Mouse (Mus musculus) stomach, postnatal 0 days (tissue): ENCODE measurements around the gene Pgd.

ENCODE experiments used
- CTCF ChIP-seq: IDR thresholded peaks from 2 replicates; pipeline ENCODE4 v1.5.1; 2016; ENCODE audit warnings: antibody characterized with exemption, low read depth, mild to moderate bottlenecking, moderate library complexity
- EP300 ChIP-seq: optimal IDR thresholded peaks from 2 replicates; pipeline ENCODE3; 2016; ENCODE audit warnings: antibody characterized with exemption

GRCm38 (mm10) chr4:149215982-149216381 is 49.4 kb upstream of the Pgd start:
- TF ChIP-seq CTCF (no peak), EP300 (no peak)
